Mouse (Mus musculus): ENCODE data around the gene Itgb2.

The Itgb2 gene

GRCm38 (mm10) chr10:77516379-77516951, 13.6 kb upstream of the Itgb2 start:
- peak; percentile 5 for DNase-seq (ENCODE audit: low read depth, low spot score)

- DNase-seq (ENCODE audit: low read depth, low spot score), result peak; percentile 80
Observed at GRCm38 (mm10) chr10:77517066-77517620, 12.9 kb upstream of the Itgb2 start.

GRCm38 (mm10) chr10:77517801-77518200, 12.3 kb upstream of the Itgb2 start:
- no peak for DNase-seq (ENCODE audit: low read depth, low spot score)

- DNase-seq (ENCODE audit: low read depth, low spot score), result no peak
Observed at GRCm38 (mm10) chr10:77519191-77519590, 10.9 kb upstream of the Itgb2 start.

- DNase-seq (ENCODE audit: low read depth, low spot score), result no peak
Observed at GRCm38 (mm10) chr10:77520497-77520896, 9.6 kb upstream of the Itgb2 start.

GRCm38 (mm10) chr10:77522021-77522731, 7.9 kb upstream of the Itgb2 start:
- DNase-seq (ENCODE audit: low read depth, low spot score), result peak; percentile 6

- DNase-seq (ENCODE audit: low read depth, low spot score), result peak; percentile 4
Observed at GRCm38 (mm10) chr10:77522746-77523145, 7.3 kb upstream of the Itgb2 start.

- no peak for DNase-seq (ENCODE audit: low read depth, low spot score)
Observed at GRCm38 (mm10) chr10:77523321-77523720, 6.7 kb upstream of the Itgb2 start.

GRCm38 (mm10) chr10:77526488-77526887, 3.6 kb upstream of the Itgb2 start:
- no peak for DNase-seq (ENCODE audit: low read depth, low spot score)

GRCm38 (mm10) chr10:77528634-77529033, 1.4 kb upstream of the Itgb2 start:
- DNase-seq (ENCODE audit: low read depth, low spot score), result no peak

GRCm38 (mm10) chr10:77531026-77532019, 1.3 kb downstream of the Itgb2 start:
- no peak for DNase-seq (ENCODE audit: low read depth, low spot score)

GRCm38 (mm10) chr10:77532020-77532413, 2.0 kb downstream of the Itgb2 start:
- DNase-seq (ENCODE audit: low read depth, low spot score), result no peak

- DNase-seq (ENCODE audit: low read depth, low spot score), result no peak
Observed at GRCm38 (mm10) chr10:77536727-77537126, 6.7 kb downstream of the Itgb2 start.

- no peak for DNase-seq (ENCODE audit: low read depth, low spot score)
Observed at GRCm38 (mm10) chr10:77537215-77538209, 7.5 kb downstream of the Itgb2 start.

GRCm38 (mm10) chr10:77539320-77539945, 9.4 kb downstream of the Itgb2 start:
- no peak for DNase-seq (ENCODE audit: low read depth, low spot score)

GRCm38 (mm10) chr10:77540576-77541102, 10.6 kb downstream of the Itgb2 start:
- no peak for DNase-seq (ENCODE audit: low read depth, low spot score)

- no peak for DNase-seq (ENCODE audit: low read depth, low spot score)
Observed at GRCm38 (mm10) chr10:77541864-77542666, 12.0 kb downstream of the Itgb2 start.

- peak; percentile 51 for DNase-seq (ENCODE audit: low read depth, low spot score)
Observed at GRCm38 (mm10) chr10:77543226-77543625, 13.2 kb downstream of the Itgb2 start.

GRCm38 (mm10) chr10:77544916-77545315, 14.9 kb downstream of the Itgb2 start:
- no peak for DNase-seq (ENCODE audit: low read depth, low spot score)

Data from mesoderm, embryonic 11.5 days (tissue).